Mouse (Mus musculus) spleen, embryonic (tissue): ENCODE data around the gene Tmigd3.

Experiments
- CTCF ChIA-PET: fragments of 350-600 bp; sonication (Branson Sonifier 250); formaldehyde crosslinking; loops from one replicate; lab custom pipeline; 2022; lab: Charles Lee

The Tmigd3 gene

GRCm38 (mm10) chr3:105928195-105928569, 57.5 kb downstream of the Tmigd3 start:
- CTCF ChIA-PET: interaction anchor here (0.6 to 1.4 kb wide), 3 partner anchors 28 to 538 kb away, joined by 3 to 4 read pairs (median 3); no protein-coding TSS in a partner anchor

DNA sequence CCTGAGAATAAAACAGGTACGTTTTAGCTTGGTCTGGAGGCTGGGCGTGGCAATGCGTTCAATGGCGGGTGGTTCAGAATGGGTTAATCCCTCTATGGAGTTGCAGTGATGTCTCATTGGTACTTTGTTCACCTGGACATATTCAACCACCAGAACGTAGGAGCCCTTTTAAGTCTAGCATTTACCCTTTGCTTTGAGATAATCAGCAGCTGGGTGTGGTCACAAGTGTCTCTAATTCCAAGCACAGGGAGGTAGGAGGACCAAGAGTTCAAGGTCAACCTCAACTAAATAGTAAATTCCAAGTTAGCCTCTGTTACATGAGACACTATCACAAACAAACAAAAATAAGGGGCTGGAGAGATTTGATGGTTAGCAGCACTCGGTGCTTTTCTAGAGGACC, 58.1 kb downstream of the Tmigd3 start:
- CTCF ChIA-PET: interaction anchor here (0.6 kb wide), 2 partner anchors 33 to 538 kb away, joined by 3 to 4 read pairs; no protein-coding TSS in a partner anchor

DNA sequence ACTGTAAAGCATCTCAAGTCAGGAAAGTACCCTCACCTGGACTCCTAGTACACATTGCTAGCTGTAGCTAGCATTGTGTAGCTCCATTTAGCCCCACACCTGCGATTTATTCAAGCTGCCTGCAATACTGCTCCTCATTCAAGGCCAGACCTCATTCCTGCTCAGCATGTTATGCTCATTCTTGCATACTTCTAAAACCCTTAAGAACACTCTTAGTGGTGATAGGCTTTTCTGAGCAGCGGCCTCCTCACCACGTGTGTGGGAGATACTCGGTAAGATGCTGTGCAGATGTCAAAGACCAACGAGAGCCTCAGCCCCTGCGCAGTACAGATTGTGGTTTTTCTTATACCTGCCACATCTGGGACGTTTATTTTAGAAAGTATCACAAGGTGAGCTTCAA, 59.1 kb downstream of the Tmigd3 start:
- CTCF ChIA-PET: no interaction called here

- CTCF ChIA-PET: no interaction called here
These were observed 60.4 kb downstream of the Tmigd3 start for GRCm38 (mm10) chr3:105931095-105931494.

GRCm38 (mm10) chr3:105932240-105933071, 61.8 kb downstream of the Tmigd3 start, which contains the start of gene I830077J02Rik:
I830077J02Rik (minus strand) TSS chr3:105932664.
- CTCF ChIA-PET: interaction anchor here (0.6 to 1.1 kb wide), 2 partner anchors 40 to 224 kb away, joined by 3 to 5 read pairs; no protein-coding TSS in a partner anchor

DNA sequence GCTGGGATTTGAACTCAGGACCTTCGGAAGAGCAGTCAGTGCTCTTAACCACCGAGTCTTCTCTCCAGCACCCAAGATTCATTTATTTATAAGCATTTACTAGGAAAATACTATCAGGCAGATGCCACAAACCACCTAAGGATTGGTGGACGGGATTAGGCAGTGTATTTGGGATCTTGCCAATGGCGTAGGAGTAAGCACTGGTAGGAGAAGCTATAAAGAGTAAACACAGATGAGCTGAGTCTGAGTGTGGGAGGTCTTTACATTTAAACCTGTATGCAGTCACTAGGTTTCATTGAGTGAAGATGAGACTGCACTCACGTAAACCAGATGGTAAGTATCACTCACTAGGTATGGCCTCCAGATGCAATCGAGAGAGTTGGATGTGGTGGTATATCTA, 63.2 kb downstream of the Tmigd3 start:
- CTCF ChIA-PET: no interaction called here

GRCm38 (mm10) chr3:105935033-105935432, 64.3 kb downstream of the Tmigd3 start:
- CTCF ChIA-PET: interaction anchor here (0.6 kb wide), 2 partner anchors 23 to 1777 kb away, joined by 5 to 8 read pairs; no protein-coding TSS in a partner anchor

DNA sequence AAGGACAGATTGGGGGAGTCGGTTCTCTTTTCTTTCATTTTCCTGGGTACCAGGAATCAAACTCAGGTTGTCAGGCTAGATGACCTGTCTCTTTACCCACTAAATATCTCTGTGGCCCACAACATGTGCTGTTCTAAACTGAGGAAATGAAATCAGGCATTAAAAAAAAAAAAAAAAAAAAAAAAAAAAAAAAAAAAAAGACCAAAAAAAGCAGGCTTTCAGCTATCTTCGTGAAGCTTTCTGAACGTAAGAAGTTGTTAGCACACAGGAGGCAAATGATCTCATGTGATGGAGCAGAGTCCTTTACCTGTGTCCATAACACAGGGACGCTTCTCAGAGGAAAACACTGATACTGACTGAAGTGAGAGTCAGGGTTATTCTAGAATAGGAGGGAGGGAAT, 65.4 kb downstream of the Tmigd3 start:
- CTCF ChIA-PET: interaction anchor here (0.6 kb wide), 1 partner anchor 487 kb away, joined by 4 read pairs; no protein-coding TSS in a partner anchor

- CTCF ChIA-PET: interaction anchor here (0.6 kb wide), 1 partner anchor 203 kb away, joined by 3 read pairs; no protein-coding TSS in a partner anchor
These were observed 80.6 kb downstream of the Tmigd3 start for GRCm38 (mm10) chr3:105951348-105951747.

GRCm38 (mm10) chr3:105957235-105957634, 86.5 kb downstream of the Tmigd3 start:
- CTCF ChIA-PET: interaction anchor here (0.5 to 0.7 kb wide), 2 partner anchors 22 to 27 kb away, joined by 5 to 6 read pairs; no protein-coding TSS in a partner anchor

- CTCF ChIA-PET: interaction anchor here (0.7 to 0.8 kb wide), 2 partner anchors 223 to 278 kb away, joined by 3 to 5 read pairs; no protein-coding TSS in a partner anchor
These were observed 87.5 kb downstream of the Tmigd3 start for GRCm38 (mm10) chr3:105958204-105958603.

DNA sequence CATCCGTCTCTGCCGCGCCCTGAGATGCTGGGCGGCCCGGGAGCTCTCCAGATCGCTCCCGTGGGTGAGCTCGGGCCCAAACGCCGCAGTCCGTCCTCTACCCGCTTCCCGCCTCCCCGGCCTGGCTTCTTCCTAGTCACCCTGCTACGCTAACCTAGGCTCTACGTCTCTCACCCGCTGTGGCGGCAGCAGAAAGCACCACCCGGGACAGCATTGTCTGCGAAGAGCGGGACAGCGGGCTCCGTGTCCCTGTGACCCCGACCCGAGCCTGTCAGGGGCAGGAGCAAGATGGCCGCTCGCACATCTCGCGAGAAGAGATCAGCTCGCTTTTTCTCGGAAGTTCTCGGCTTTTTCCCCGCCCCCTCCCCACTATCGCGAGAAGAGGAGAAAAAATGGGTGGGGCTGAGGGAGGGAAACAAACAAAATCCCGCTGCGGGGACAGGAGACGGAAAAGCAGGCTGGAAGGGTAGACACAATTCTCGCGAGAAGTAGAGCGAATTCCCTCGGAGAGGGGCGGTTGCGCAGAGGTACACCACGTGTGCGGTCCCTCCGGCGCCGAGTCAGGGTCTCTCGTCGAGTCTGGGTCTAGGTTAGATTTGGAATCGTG, 88.4 kb downstream of the Tmigd3 start, which contains the start of gene Wdr77:
Gene Wdr77, plus strand, starts transcription at position 396 of the 607 bp plus-strand sequence.
- CTCF ChIA-PET: interaction anchor here (0.8 kb wide), 1 partner anchor 279 kb away, joined by 3 read pairs; no protein-coding TSS in a partner anchor

DNA sequence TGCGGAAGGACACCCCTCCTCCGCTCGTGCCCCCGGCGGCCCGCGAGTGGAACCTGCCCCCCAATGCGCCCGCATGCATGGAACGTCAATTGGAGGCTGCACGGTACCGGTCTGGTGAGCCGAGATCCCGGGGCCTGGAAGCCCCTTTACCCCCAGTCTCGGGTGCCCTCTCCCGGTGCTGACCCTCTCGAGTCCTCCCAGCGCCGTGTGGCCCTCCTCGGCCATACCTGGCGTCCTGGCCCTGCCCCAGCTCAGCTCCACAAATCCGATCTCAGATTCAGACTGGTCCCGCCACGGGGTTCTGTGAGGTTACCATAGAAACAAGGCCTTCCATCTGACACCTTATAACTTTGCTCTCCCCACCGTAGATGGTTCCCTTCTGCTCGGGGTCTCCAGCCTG, 88.9 kb downstream of the Tmigd3 start:
- CTCF ChIA-PET: no interaction called here

- CTCF ChIA-PET: no interaction called here
These were observed 89.3 kb downstream of the Tmigd3 start, which contains the start of gene Atp5f1 for GRCm38 (mm10) chr3:105959999-105960398. Atp5f1 (minus strand) TSS chr3:105960099.

- CTCF ChIA-PET: no interaction called here
These were observed 90.0 kb downstream of the Tmigd3 start for GRCm38 (mm10) chr3:105960700-105961099.

GRCm38 (mm10) chr3:105971831-105972446, 101.2 kb downstream of the Tmigd3 start:
- CTCF ChIA-PET: no interaction called here

DNA sequence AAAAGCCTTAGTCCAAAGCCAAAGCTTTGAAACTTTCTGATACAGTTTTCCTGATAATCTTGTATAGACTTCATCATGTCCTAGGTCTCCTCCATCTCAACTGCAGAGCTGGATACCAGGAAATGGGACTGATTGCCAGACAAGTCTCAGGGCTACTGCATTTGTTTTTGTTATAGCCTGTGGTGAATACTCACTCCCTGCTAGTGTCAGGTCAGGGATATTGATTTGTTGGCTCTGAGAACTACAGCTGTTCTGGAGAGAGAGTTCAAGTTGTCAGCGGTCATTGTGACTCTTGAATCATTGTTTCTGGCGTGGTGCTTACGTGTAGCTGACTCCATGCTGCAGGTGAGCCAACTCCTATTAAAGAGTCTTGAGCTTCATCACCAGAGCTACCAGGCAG, 102.7 kb downstream of the Tmigd3 start, which contains the start of gene Ovgp1:
Gene Ovgp1, plus strand, starts transcription at position 301 of the 400 bp plus-strand sequence.
- CTCF ChIA-PET: no interaction called here
